ENCODE assay signal across 18 mouse cellular contexts in the genomic region with DNA sequence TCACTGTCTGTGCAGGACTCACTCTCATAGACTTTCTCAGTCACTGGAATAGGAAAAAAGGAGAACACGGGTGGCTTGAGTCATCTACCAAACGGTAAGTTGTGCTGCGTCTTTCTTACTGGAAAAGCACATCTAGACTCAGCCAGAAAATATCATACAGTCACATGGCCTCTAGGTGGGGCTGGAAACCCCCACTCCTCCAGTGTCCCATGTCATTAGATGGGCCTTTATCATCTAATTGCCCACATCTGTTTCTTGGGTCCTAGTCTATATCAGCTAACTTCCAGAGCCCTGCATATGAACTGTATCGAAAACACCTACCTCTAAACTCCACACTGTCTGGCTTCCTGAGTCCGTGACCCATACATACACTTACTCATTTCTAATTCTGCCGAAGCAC. TPM values are rescaled to one million over a fixed set of nuclear protein-coding genes. Genes with fewer than 3 reads are reported as not detected.
DNase-seq lines count a peak whose midpoint lies in the region; ATAC-seq and TF ChIP-seq lines count a peak whose summit lies in the region.
"Had no signal": no experiment of that assay in that cellular context is flagged by ENCODE, and none has a peak within 500 bp of the region (broad histone marks: within the 10 kb centered on the region; RNA-seq: fewer than 3 reads in every experiment).

No protein-coding gene starts in this region.

- H3K4me1 ChIP-seq in intestine, embryonic 14.5 days (replicated peaks; ENCODE audit: control insufficient read depth, insufficient read depth, low read length): no peaks in the 10 kb centered on the region
- 0 out of 2 replicates have a peak, but pooled peaks cover 3% of the 10 kb centered on the region for H3K4me1 ChIP-seq in intestine, embryonic 15.5 days (replicated peaks)
- no peaks in the 10 kb centered on the region for H3K4me1 ChIP-seq in lung, postnatal 0 days (ENCODE audit: insufficient read depth, low read depth, low read length)
- no peaks in the 10 kb centered on the region for H3K4me1 ChIP-seq in hindbrain, embryonic 11.5 days (replicated peaks; ENCODE audit: control insufficient read depth, insufficient read depth, low read length)
- H3K4me1 ChIP-seq: embryonic facial prominence, embryonic 12.5 days had no signal

- H3K36me3 ChIP-seq in intestine, embryonic 14.5 days (ENCODE audit: control insufficient read depth, insufficient read depth, low read length): peaks cover 72% of the 10 kb centered on the region
- H3K36me3 ChIP-seq in intestine, embryonic 15.5 days: peaks cover 24% of the 10 kb centered on the region
- H3K36me3 ChIP-seq in lung, postnatal 0 days (ENCODE audit: insufficient read depth, low read length): peaks cover 24% of the 10 kb centered on the region
- peaks cover 9% of the 10 kb centered on the region; the same call in 1 of the 2 replicates for H3K36me3 ChIP-seq in hindbrain, embryonic 11.5 days (ENCODE audit: control insufficient read depth, insufficient read depth, low read length)

- no peak for ATAC-seq in intestine, embryonic 14.5 days (replicated peaks; ENCODE audit: low FRiP score, low TSS enrichment, low read depth)
- no peak for ATAC-seq in intestine, embryonic 15.5 days
- no peak for ATAC-seq in lung, postnatal 0 days
- peak; percentile 66 for ATAC-seq in megakaryocyte-erythroid progenitor cell, adult 5-6 weeks (replicated peaks; ENCODE audit: low FRiP score, low TSS enrichment, poor library complexity, severe bottlenecking)
- no peak for ATAC-seq in hindbrain, embryonic 11.5 days (ENCODE audit: low FRiP score)
- ATAC-seq: hindbrain, embryonic 16.5 days; midbrain, embryonic 16.5 days had no signal

- TF ChIP-seq CTCF in lung, postnatal 0 days (IDR thresholded peaks at IDR 0.05): peak; percentile 18; the same call in 1 of the 2 replicates

- H3K4me3 ChIP-seq in intestine, embryonic 14.5 days (ENCODE audit: low read depth, low read length): no peak overlapping the region
- H3K4me3 ChIP-seq in intestine, embryonic 15.5 days (replicated peaks): no peak overlapping the region
- H3K4me3 ChIP-seq in lung, postnatal 0 days (ENCODE audit: low read depth, low read length): no peak overlapping the region
- H3K4me3 ChIP-seq in hindbrain, embryonic 11.5 days (ENCODE audit: low read depth, low read length): no peak overlapping the region
- H3K4me3 ChIP-seq: embryonic facial prominence, embryonic 12.5 days; gastrocnemius, adult 2 months; heart, embryonic 10.5 days; left cerebral cortex, adult 2 months had no signal

- H3K9ac ChIP-seq in intestine, embryonic 14.5 days (ENCODE audit: low read length): no peak overlapping the region
- no peak overlapping the region for H3K9ac ChIP-seq in intestine, embryonic 15.5 days
- H3K9ac ChIP-seq in lung, postnatal 0 days (replicated peaks; ENCODE audit: low read depth): no peak overlapping the region
- H3K9ac ChIP-seq in hindbrain, embryonic 11.5 days (ENCODE audit: low read depth, low read length): no peak overlapping the region
- H3K9ac ChIP-seq: embryonic facial prominence, embryonic 12.5 days had no signal

- H3K27me3 ChIP-seq in intestine, embryonic 14.5 days (replicated peaks; ENCODE audit: control insufficient read depth, insufficient read depth, low read length): no peaks in the 10 kb centered on the region
- no peaks in the 10 kb centered on the region for H3K27me3 ChIP-seq in intestine, embryonic 15.5 days (replicated peaks)
- no peaks in the 10 kb centered on the region for H3K27me3 ChIP-seq in lung, postnatal 0 days (replicated peaks; ENCODE audit: insufficient read depth, low read length)
- no peaks in the 10 kb centered on the region for H3K27me3 ChIP-seq in hindbrain, embryonic 11.5 days (ENCODE audit: control insufficient read depth, insufficient read depth, low read length)
- H3K27me3 ChIP-seq: embryonic facial prominence, embryonic 12.5 days had no signal

- DNase-seq in intestine, embryonic 14.5 days (ENCODE audit: low spot score): peak; percentile 31
- DNase-seq in lung, postnatal 0 days (ENCODE audit: low spot score): no peak
- no peak for DNase-seq in lung, postnatal 14 days
- DNase-seq in R1 (ENCODE audit: low read depth, low spot score): peak; percentile 9
- DNase-seq in hindbrain, embryonic 11.5 days (ENCODE audit: low spot score): no peak
- DNase-seq: adrenal gland, postnatal 10 days; cerebellum, adult 2 months; cerebellum, postnatal 36 days; gastrocnemius, adult 2 months; kidney, adult 18-20 months; thymus, postnatal 25 days had no signal

- H3K4me2 ChIP-seq in intestine, embryonic 14.5 days (ENCODE audit: low read length): no peak overlapping the region
- no peak overlapping the region for H3K4me2 ChIP-seq in intestine, embryonic 15.5 days (replicated peaks)
- no peak overlapping the region for H3K4me2 ChIP-seq in lung, postnatal 0 days (replicated peaks; ENCODE audit: low read depth, low read length)
- H3K4me2 ChIP-seq in hindbrain, embryonic 11.5 days (replicated peaks; ENCODE audit: low read depth, low read length): no peak overlapping the region
- H3K4me2 ChIP-seq: embryonic facial prominence, embryonic 12.5 days had no signal

- TF ChIP-seq EP300 in lung, postnatal 0 days (IDR thresholded peaks at IDR 0.05): no peak

- no peaks in the 10 kb centered on the region for H3K9me3 ChIP-seq in intestine, embryonic 14.5 days (ENCODE audit: control insufficient read depth, low read length)
- no peaks in the 10 kb centered on the region for H3K9me3 ChIP-seq in intestine, embryonic 15.5 days
- no peaks in the 10 kb centered on the region for H3K9me3 ChIP-seq in lung, postnatal 0 days (ENCODE audit: low read length)
- no peaks in the 10 kb centered on the region for H3K9me3 ChIP-seq in hindbrain, embryonic 11.5 days (ENCODE audit: control insufficient read depth, low read length)
- H3K9me3 ChIP-seq: embryonic facial prominence, embryonic 12.5 days; heart, embryonic 10.5 days had no signal

- no peak overlapping the region for H3K27ac ChIP-seq in intestine, embryonic 14.5 days (ENCODE audit: low read depth)
- no peak overlapping the region for H3K27ac ChIP-seq in intestine, embryonic 15.5 days
- H3K27ac ChIP-seq in lung, postnatal 0 days (ENCODE audit: low read length): no peak overlapping the region
- H3K27ac ChIP-seq in hindbrain, embryonic 11.5 days (ENCODE audit: low read depth, low read length): no peak overlapping the region
- H3K27ac ChIP-seq: embryonic facial prominence, embryonic 12.5 days; gastrocnemius, adult 2 months; heart, embryonic 10.5 days; left cerebral cortex, adult 2 months had no signal

- 88% methylated on average over 6 of the region's 6 CpGs for WGBS in intestine, embryonic 14.5 days
- 89% methylated on average over 6 of the region's 6 CpGs for WGBS in intestine, embryonic 15.5 days
- 87% methylated on average over 6 of the region's 6 CpGs for WGBS in lung, postnatal 0 days
- WGBS in hindbrain, embryonic 11.5 days: 92% methylated on average over 6 of the region's 6 CpGs

RNA-seq across cellular contexts. Expression of gene Pold3, which starts 37.6 kb away (rescaled TPM):
- polyA plus RNA-seq in intestine, embryonic 14.5 days (2014; fragmentation: Nextera tagmentation; extraction: Ambion mirVana): 64.8 and 70.6 TPM in 2 replicates
- polyA plus RNA-seq in intestine, embryonic 15.5 days (2015; fragmentation: Nextera tagmentation; extraction: Ambion mirVana): 52.6 and 54.7 TPM in 2 replicates
- 18.2 and 19.3 TPM in 2 replicates for polyA plus RNA-seq in lung, postnatal 0 days (2015; fragmentation: Nextera tagmentation; extraction: Ambion mirVana)
- total RNA-seq in megakaryocyte-erythroid progenitor cell, adult 5-6 weeks (2014; fragmentation: Nextera tagmentation): 91.8 and 98.7 TPM in 2 replicates
- total RNA-seq in megakaryocyte-erythroid progenitor cell, adult 5-6 weeks (2017): 97.0 and 121 TPM in 2 replicates
- 79.9 and 88.9 TPM in 2 replicates for polyA plus RNA-seq in hindbrain, embryonic 11.5 days (2014; fragmentation: Nextera tagmentation; extraction: Ambion mirVana)

Comparison
In these comparisons a context has a peak if more than half of its experiments do, and no peak if none do; other contexts are left out.
1. DNase-seq: peak in intestine, embryonic 14.5 days (single experiment) and R1 (single experiment); none in lung, postnatal 0 days (single experiment), lung, postnatal 14 days (single experiment) and hindbrain, embryonic 11.5 days (single experiment).